Mouse (Mus musculus) CH12.LX (cell line): Measurements from ENCODE around the gene Chsy1.

Experiments used
- ELF1 ChIP-seq: IDR thresholded peaks from 2 replicates; pipeline ENCODE4 v1.6.1; 2014; ENCODE audit warnings: low read depth, mild to moderate bottlenecking, inconsistent platforms, low read length, improper control_type of control experiment
- JUND ChIP-seq: conservative IDR thresholded peaks from 2 replicates; pipeline ENCODE4 v1.6.1; 2011; ENCODE audit warnings: low read depth, low read length, improper control_type of control experiment
- MAZ ChIP-seq: IDR thresholded peaks from 2 replicates; pipeline ENCODE4 v1.6.1; 2012; ENCODE audit warnings: low read depth, mild to moderate bottlenecking, inconsistent platforms, low read length, improper control_type of control experiment, moderate library complexity
- POLR2A ChIP-seq: IDR thresholded peaks from 2 replicates; pipeline ENCODE4 v1.6.1; 2011; ENCODE audit warnings: low read depth, mild to moderate bottlenecking, improper control_type of control experiment, low read length
- POLR2AphosphoS2 ChIP-seq: IDR thresholded peaks from 2 replicates; pipeline ENCODE4 v1.6.1; 2011; ENCODE audit warnings: low read depth, low read length, improper control_type of control experiment

- TF ChIP-seq MAZ (no peak), POLR2A (no peak), JUND (no peak), POLR2AphosphoS2 (no peak), ELF1 (no peak)
Measured at GRCm38 (mm10) chr7:66176929-66177328, 67.6 kb downstream of the Chsy1 start.
